In the genomic region with DNA sequence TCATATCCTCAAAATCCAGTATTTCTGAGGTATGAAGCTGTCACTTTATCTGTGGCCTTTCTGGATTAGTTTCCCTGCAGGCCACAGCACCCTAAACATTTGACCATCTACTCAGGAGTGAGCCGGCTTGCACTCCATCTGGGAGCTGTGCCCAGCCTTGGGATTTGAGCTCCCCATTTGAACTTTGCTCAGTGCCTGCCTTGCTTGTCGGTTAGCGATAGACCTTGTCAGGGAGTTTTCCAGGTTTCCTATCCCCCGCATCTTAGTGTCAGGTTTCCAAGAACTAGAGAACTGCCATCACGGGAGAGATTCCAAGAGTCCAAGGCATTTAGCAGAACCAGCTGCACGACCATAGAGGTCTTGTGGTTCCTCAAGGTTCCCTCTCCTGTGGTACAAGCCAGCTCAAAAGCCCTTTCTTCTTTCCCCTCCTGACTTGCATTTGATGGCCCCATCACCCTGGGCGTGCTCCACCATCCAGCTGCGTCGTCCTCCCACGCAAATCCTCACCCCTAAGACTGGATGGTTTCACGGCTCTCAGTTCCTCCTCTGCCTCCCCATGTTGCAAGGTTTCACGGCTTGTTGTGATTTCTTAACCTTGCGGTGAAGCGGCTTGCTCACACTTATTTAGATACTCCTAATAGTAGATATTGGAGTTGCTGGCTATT, we compare ENCODE assay signal across 15 mouse cellular contexts. TPM values are rescaled to one million over a fixed set of nuclear protein-coding genes. Genes with fewer than 3 reads are reported as not detected.
DNase-seq lines count a peak whose midpoint lies in the region; ATAC-seq and TF ChIP-seq lines count a peak whose summit lies in the region.
"Had no signal": no experiment of that assay in that cellular context is flagged by ENCODE, and none has a peak within 500 bp of the region (broad histone marks: within the 10 kb centered on the region; RNA-seq: fewer than 3 reads in every experiment).

No protein-coding gene starts in this region.

- no peak overlapping the region for H3K27ac ChIP-seq in kidney, embryonic 14.5 days (ENCODE audit: low read depth, low read length)
- 0 out of 2 replicates have a peak overlapping the region, but pooled peaks have one; percentile 32 for H3K27ac ChIP-seq in cortical plate, adult 2 months (ENCODE audit: insufficient read depth, low read length)
- H3K27ac ChIP-seq: forebrain, embryonic 12.5 days; hindbrain, embryonic 12.5 days; liver, embryonic 12.5 days had no signal

- 25% methylated on average over 14 of the region's 14 CpGs for whole genome bisulfite sequencing in kidney, embryonic 14.5 days

- 0 out of 2 replicates have a peak, but pooled peaks cover 6% of the 10 kb centered on the region for H3K4me1 ChIP-seq in kidney, embryonic 14.5 days (ENCODE audit: control insufficient read depth, insufficient read depth, low read length)
- H3K4me1 ChIP-seq in cortical plate, adult 2 months (ENCODE audit: control insufficient read depth, insufficient read depth, low read length) = no peaks in the 10 kb centered on the region
- H3K4me1 ChIP-seq: forebrain, embryonic 12.5 days; hindbrain, embryonic 12.5 days had no signal

- H3K9me3 ChIP-seq in kidney, embryonic 14.5 days (ENCODE audit: control insufficient read depth, low read length) = no peaks in the 10 kb centered on the region
- H3K9me3 ChIP-seq: forebrain, embryonic 12.5 days; hindbrain, embryonic 12.5 days; liver, embryonic 12.5 days had no signal

- peak; percentile 55 for DNase-seq in kidney, adult 18-20 months
- peak; percentile 60 to 64 for DNase-seq in B cell, adult 2 months
- DNase-seq in frontal cortex, postnatal 36 days (ENCODE audit: low spot score in 2 of 2) = no peak
- no peak for DNase-seq in cerebellum, adult 11-12 months
- DNase-seq: layer of hippocampus, postnatal 36 days; thymus, postnatal 36 days had no signal

- no peak overlapping the region for H3K4me3 ChIP-seq in kidney, embryonic 14.5 days (ENCODE audit: low read length)
- no peak overlapping the region for H3K4me3 ChIP-seq in cortical plate, adult 2 months (ENCODE audit: insufficient read depth, low read length)
- H3K4me3 ChIP-seq: forebrain, embryonic 12.5 days; hindbrain, embryonic 12.5 days; liver, embryonic 12.5 days had no signal

- H3K4me2 ChIP-seq in kidney, embryonic 14.5 days (replicated peaks; ENCODE audit: low read depth, low read length) = no peak overlapping the region
- H3K4me2 ChIP-seq: forebrain, embryonic 12.5 days; hindbrain, embryonic 12.5 days; liver, embryonic 12.5 days had no signal

- no peaks in the 10 kb centered on the region for H3K27me3 ChIP-seq in kidney, embryonic 14.5 days (ENCODE audit: control insufficient read depth, insufficient read depth, low read length)
- H3K27me3 ChIP-seq: forebrain, embryonic 12.5 days; hindbrain, embryonic 12.5 days; liver, embryonic 12.5 days had no signal

- TF ChIP-seq POLR2A in cortical plate, adult 2 months (IDR thresholded peaks at IDR 0.05; ENCODE audit: extremely low read depth, insufficient read depth, low read length) = no peak

- no peaks in the 10 kb centered on the region for H3K36me3 ChIP-seq in kidney, embryonic 14.5 days (ENCODE audit: control insufficient read depth, insufficient read depth, low read length)
- H3K36me3 ChIP-seq: forebrain, embryonic 12.5 days; hindbrain, embryonic 12.5 days had no signal

- no peak for TF ChIP-seq CTCF in cortical plate, adult 2 months (IDR thresholded peaks at IDR 0.05; ENCODE audit: extremely low read depth, insufficient read depth, low read length)

- H3K9ac ChIP-seq in kidney, embryonic 14.5 days (ENCODE audit: low read depth, low read length) = no peak overlapping the region
- H3K9ac ChIP-seq: forebrain, embryonic 12.5 days; hindbrain, embryonic 12.5 days; liver, embryonic 12.5 days had no signal

- ATAC-seq in kidney, embryonic 14.5 days (ENCODE audit: low FRiP score, low TSS enrichment) = no peak
- peak; percentile 79 for ATAC-seq in megakaryocyte, adult 5-6 weeks (ENCODE audit: poor library complexity, severe bottlenecking)
- ATAC-seq in CD4-positive, CD25-positive, alpha-beta regulatory T cell, adult 4 months = no peak
- ATAC-seq: liver, embryonic 12.5 days; midbrain, embryonic 16.5 days had no signal

RNA-seq across cellular contexts. Expression of gene Tatdn2, which starts 19.6 kb away (rescaled TPM):
- 0.93 and 1.9 TPM in 2 replicates for polyA plus RNA-seq in kidney, embryonic 14.5 days (2014; fragmentation: Nextera tagmentation; extraction: Ambion mirVana)
- 28.4 and 28.8 TPM in 2 replicates for polyA plus RNA-seq in cortical plate, adult 2 months (2012; rRNA removed)
- 22.5 and 23.2 TPM in 2 replicates for total RNA-seq in megakaryocyte, adult 5-6 weeks (2015)
- total RNA-seq in megakaryocyte, adult 5-6 weeks (2017) = 107 and 126 TPM in 2 replicates
- 1 to 10 TPM; 3.6 to 10.0 TPM for polyA plus RNA-seq in CD4-positive, CD25-positive, alpha-beta regulatory T cell, adult 4 months (2017; shearing (Covaris generic))

RNA-seq across cellular contexts. Expression of gene Irak2, which starts 38.9 kb away (rescaled TPM):
- polyA plus RNA-seq in kidney, embryonic 14.5 days (2014; fragmentation: Nextera tagmentation; extraction: Ambion mirVana) = 1.9 and 2.6 TPM in 2 replicates
- 23.7 and 24.7 TPM in 2 replicates for polyA plus RNA-seq in cortical plate, adult 2 months (2012; rRNA removed)
- 22.5 and 25.3 TPM in 2 replicates for total RNA-seq in megakaryocyte, adult 5-6 weeks (2015)
- total RNA-seq in megakaryocyte, adult 5-6 weeks (2017) = 63.1 and 83.2 TPM in 2 replicates
- polyA plus RNA-seq in CD4-positive, CD25-positive, alpha-beta regulatory T cell, adult 4 months (2017; shearing (Covaris generic)) = 10 to 100 TPM; 27.3 to 40.1 TPM

RNA-seq across cellular contexts. Expression of gene Ghrl, which starts 42.5 kb away (rescaled TPM):
- polyA plus RNA-seq in kidney, embryonic 14.5 days (2014; fragmentation: Nextera tagmentation; extraction: Ambion mirVana) = 0.37 and 0.60 TPM in 2 replicates
- 0.15 and 0.40 TPM in 2 replicates for polyA plus RNA-seq in cortical plate, adult 2 months (2012; rRNA removed)
- 1.1 and 4.4 TPM in 2 replicates for total RNA-seq in megakaryocyte, adult 5-6 weeks (2015)
- 0.26 TPM in 1 of 2 replicates, not detected in the other for total RNA-seq in megakaryocyte, adult 5-6 weeks (2017)
- polyA plus RNA-seq in CD4-positive, CD25-positive, alpha-beta regulatory T cell, adult 4 months (2017; shearing (Covaris generic)) = not detected
- total RNA-seq: heart, adult 18-20 months; layer of hippocampus, postnatal 36 days had no signal
- polyA plus RNA-seq: liver, embryonic 12.5 days had no signal

RNA-seq across cellular contexts. Expression of gene Vhl, which starts 53.4 kb away (rescaled TPM):
- 25.9 and 40.7 TPM in 2 replicates for polyA plus RNA-seq in kidney, embryonic 14.5 days (2014; fragmentation: Nextera tagmentation; extraction: Ambion mirVana)
- 55.1 and 67.8 TPM in 2 replicates for polyA plus RNA-seq in cortical plate, adult 2 months (2012; rRNA removed)
- 38.3 and 39.8 TPM in 2 replicates for total RNA-seq in megakaryocyte, adult 5-6 weeks (2015)
- total RNA-seq in megakaryocyte, adult 5-6 weeks (2017) = 24.1 and 28.0 TPM in 2 replicates
- polyA plus RNA-seq in CD4-positive, CD25-positive, alpha-beta regulatory T cell, adult 4 months (2017; shearing (Covaris generic)) = 10 to 100 TPM; 10.4 to 17.3 TPM

Comparison
In these comparisons a context has a peak if more than half of its experiments do, and no peak if none do; other contexts are left out.
1. DNase-seq: peak in kidney, adult 18-20 months (single experiment) and B cell, adult 2 months (2 of 2); none in frontal cortex, postnatal 36 days (0 of 2) and cerebellum, adult 11-12 months (single experiment).